Mouse (Mus musculus) intestine, embryonic 16.5 days (tissue): Measurements from ENCODE around the gene Thrb. TPM values are rescaled to one million over a fixed set of nuclear protein-coding genes. Genes with fewer than 3 reads are reported as not detected.

ENCODE experiments used
- ATAC-seq: fragments of 200-750 bp; cut with Nextera tagmentation; 2 replicates; pipeline ENCODE4 v1.8.0; 2017; ENCODE audit warnings: moderate TSS enrichment, moderate library complexity
- H3K27ac ChIP-seq: fragments of 300-500 bp; sonication (generic); 2 replicates; pipeline ENCODE4 v1.5.1; 2014; ENCODE audit warnings: mild to moderate bottlenecking, low read length
- H3K27me3 ChIP-seq: fragments of 300-500 bp; sonication (generic); replicated peaks from 2 replicates; pipeline ENCODE4 v1.6.1; 2014; ENCODE audit warnings: low read length, control low read depth, mixed read lengths; ENCODE audit not compliant: control insufficient read depth, insufficient read depth
- H3K36me3 ChIP-seq: fragments of 300-500 bp; sonication (generic); 2 replicates; pipeline ENCODE4 v1.6.1; 2014; ENCODE audit warnings: low read length, control low read depth; ENCODE audit not compliant: control insufficient read depth, insufficient read depth
- H3K4me1 ChIP-seq: fragments of 300-500 bp; sonication (generic); 2 replicates; pipeline ENCODE4 v1.6.1; 2014; ENCODE audit warnings: low read length, control low read depth, mixed read lengths; ENCODE audit not compliant: control insufficient read depth, insufficient read depth
- H3K4me2 ChIP-seq: fragments of 300-500 bp; sonication (generic); 2 replicates; pipeline ENCODE4 v1.6.1; 2014; ENCODE audit warnings: low read depth, low read length, control low read depth
- H3K4me3 ChIP-seq: fragments of 300-500 bp; sonication (generic); 2 replicates; pipeline ENCODE4 v1.5.1; 2014; ENCODE audit warnings: mild to moderate bottlenecking, low read length
- H3K9ac ChIP-seq: fragments of 300-500 bp; sonication (generic); 2 replicates; pipeline ENCODE4 v1.6.1; 2014; ENCODE audit warnings: low read depth, low read length
- H3K9me3 ChIP-seq: fragments of 300-500 bp; sonication (generic); 2 replicates; pipeline ENCODE4 v1.6.1; 2016; ENCODE audit warnings: low read length, control low read depth; ENCODE audit not compliant: control insufficient read depth
- WGBS: fragments of 180-500 bp; shearing (Covaris S2); extraction: QIAGEN DNeasy Blood & Tissue Kit; methylation state at CpG from one replicate; pipeline ENCODE4 v1.1.7; 2014; 5-methylcytosine and 5-hydroxymethylcytosine counted together
- polyA plus RNA-seq: library from polyadenylated mRNA; unstranded; fragments of >200 nt; fragmentation: Nextera tagmentation; extraction: Ambion mirVana; gene quantifications from 2 replicates; pipeline ENCODE4 v1.2.1, GENCODE M21; 2015

Thrb gene
- polyA plus RNA-seq = 6.0 and 7.7 TPM in 2 replicates

DNA sequence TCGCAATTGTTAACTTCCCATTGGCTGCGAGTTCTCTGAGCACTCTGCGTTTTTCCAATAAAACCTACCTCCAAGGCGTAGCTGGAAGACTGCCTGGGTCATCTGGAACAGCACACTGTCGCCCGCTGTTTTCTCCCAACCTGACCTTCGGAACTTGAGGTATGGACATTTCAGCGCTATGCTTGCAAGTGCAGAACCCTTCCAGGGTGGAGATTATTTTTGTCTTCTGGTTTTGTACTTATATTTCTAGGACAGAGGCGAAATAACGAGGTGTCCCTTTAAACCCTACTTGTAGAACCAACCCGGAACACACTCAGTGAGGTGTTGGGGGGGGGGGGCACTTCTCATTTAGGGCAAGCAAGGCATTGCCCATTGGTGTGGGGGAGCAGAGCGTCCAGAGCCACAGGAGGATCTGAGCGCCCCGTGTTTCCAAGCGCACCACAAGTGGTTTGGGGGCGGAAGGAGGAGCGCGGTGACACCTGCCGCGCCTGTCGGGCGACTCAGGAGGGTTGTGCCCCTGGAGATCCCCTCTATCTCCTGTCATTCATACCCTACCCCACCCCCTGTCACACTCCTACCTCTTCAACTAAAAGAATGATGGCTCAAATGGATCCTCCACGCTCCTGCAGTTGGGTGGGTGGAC lies at the start of gene Thrb:
Gene Thrb, plus strand, starts transcription at position 576 of the 643 bp plus-strand sequence.
- H3K27ac ChIP-seq = peak within 1 kb of the TSS; percentile 74
- ATAC-seq = peak; percentile 45

DNA sequence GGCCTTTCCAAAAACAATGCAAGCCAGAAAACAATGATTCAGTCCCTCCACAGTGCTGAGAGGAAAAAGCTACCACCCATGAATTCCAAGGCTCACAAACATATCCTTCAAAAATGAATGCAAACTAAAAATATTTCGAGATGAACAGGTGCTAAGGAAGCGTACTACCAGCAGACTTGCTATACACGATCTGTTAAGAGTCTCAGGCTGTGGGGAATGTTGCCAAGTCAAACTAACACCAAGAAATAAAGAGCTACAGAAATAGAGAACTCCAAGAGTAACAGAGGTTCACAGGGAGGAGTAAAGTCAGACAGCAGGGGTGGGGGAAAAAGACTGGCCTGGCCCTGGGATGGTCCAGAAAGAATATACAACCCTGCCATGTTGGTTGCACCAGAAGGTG lies 38.4 kb upstream of the Thrb start:
- no peak overlapping the region for H3K27ac ChIP-seq
- H3K9ac ChIP-seq = no peak overlapping the region
- H3K4me2 ChIP-seq = no peak overlapping the region
- no peaks in the 10 kb centered on the region for H3K36me3 ChIP-seq
- no peak for ATAC-seq
- WGBS = 60% methylated on average over 3 of the region's 3 CpGs
- H3K27me3 ChIP-seq = no peaks in the 10 kb centered on the region
- H3K9me3 ChIP-seq = no peaks in the 10 kb centered on the region
- no peak overlapping the region for H3K4me3 ChIP-seq
- H3K4me1 ChIP-seq = no peaks in the 10 kb centered on the region

More for the DNA sequence above, at the start of gene Thrb:
- peak within 1 kb of the TSS; percentile 78 for H3K9ac ChIP-seq
- no peaks in the 10 kb centered on the region; the same call in 1 of the 2 replicates for H3K4me1 ChIP-seq
- H3K9me3 ChIP-seq = no peaks in the 10 kb centered on the region
- no peaks in the 10 kb centered on the region for H3K36me3 ChIP-seq
- H3K27me3 ChIP-seq = no peaks in the 10 kb centered on the region
- H3K4me3 ChIP-seq = peak within 1 kb of the TSS; percentile 74
- H3K4me2 ChIP-seq = peak within 1 kb of the TSS; percentile 97
- under 1% methylated on average over 23 of the region's 23 CpGs for WGBS

DNA sequence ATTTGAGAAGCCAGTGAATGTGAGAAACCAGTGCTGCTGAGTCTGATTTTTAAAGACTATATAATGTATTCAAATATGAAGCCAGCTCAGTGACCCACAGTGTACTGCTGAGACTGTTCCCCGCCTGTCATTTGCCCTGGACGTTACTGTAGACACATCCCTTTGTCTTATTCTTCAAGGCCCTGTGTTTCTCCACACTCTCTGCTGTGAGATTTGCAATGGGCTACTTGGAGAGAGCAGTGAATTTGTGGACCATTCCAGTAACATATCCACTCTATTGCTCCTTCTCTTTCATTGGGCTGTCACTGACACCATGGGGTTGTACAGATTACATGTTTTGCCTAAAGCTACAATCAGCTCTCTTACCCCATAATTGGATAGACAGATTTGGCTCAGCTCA lies 36.1 kb upstream of the Thrb start:
- Histone ChIP-seq H3K27ac (no peak overlapping the region), H3K36me3 (no peaks in the 10 kb centered on the region), H3K4me3 (no peak overlapping the region), H3K4me2 (no peak overlapping the region), H3K4me1 (no peaks in the 10 kb centered on the region), H3K9ac (no peak overlapping the region), H3K9me3 (no peaks in the 10 kb centered on the region), H3K27me3 (no peaks in the 10 kb centered on the region)
- 62% methylated on average over 2 of the region's 2 CpGs for WGBS
- no peak for ATAC-seq

DNA sequence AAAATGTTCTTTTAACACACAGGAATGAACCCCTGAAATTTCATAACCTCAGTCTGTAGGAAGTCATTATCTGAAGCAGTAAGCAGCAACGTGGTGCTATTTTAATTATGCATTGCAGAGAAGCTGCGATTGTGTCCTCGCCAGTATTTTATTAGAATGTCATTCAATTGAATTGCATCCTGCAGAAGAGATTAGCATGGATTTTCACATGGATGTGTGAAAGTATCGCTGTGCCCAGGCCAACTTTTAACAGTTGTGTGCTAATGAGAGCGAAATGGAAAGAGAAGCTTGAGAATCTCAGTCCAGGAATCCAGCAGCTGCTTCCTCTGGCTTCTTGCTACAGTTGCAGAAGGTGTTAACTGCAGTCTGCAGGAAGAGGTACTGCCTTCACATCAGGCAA lies 30.8 kb upstream of the Thrb start:
- no peaks in the 10 kb centered on the region for H3K36me3 ChIP-seq
- H3K4me2 ChIP-seq = no peak overlapping the region
- H3K9me3 ChIP-seq = no peaks in the 10 kb centered on the region
- no peak overlapping the region for H3K4me3 ChIP-seq
- H3K27ac ChIP-seq = no peak overlapping the region
- no peak for ATAC-seq
- H3K4me1 ChIP-seq = no peaks in the 10 kb centered on the region
- H3K9ac ChIP-seq = no peak overlapping the region
- no peaks in the 10 kb centered on the region for H3K27me3 ChIP-seq
- WGBS = 49% methylated on average over 5 of the region's 5 CpGs

DNA sequence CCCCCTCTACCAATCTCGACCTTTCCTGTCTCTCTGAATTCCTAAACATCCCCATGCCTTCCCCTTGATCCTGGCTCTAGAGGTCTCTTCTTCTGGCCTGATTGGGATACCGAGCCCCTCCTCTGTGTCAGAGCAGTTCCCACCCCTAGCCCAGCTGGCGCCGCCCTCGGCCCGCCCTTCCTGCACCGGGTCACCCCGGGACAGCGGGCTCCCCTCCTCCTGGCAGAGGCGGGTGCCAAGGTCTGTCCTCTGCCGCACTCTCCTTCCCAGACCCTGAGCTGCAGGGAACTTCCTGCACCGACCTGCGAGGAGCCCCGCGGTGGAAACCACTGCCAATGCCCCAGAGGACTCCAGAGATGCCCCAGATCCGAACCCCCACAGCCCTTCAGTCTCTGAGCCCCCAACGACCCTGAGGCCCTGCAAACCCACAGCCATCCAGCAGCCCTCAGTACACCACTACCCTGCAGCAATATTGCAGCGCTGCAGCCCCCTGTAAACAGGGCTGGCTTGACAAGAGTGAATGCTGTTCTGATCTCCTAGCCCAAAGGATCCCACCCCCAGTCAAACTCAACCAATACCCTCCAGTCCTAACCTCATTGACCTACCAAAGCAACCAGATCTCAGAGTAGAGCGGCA lies 27.1 kb upstream of the Thrb start:
- Histone ChIP-seq H3K9me3 (no peaks in the 10 kb centered on the region), H3K27me3 (no peaks in the 10 kb centered on the region), H3K4me1 (no peaks in the 10 kb centered on the region), H3K27ac (no peak overlapping the region), H3K4me2 (peak overlapping the region; percentile 19; the same call in 1 of the 2 replicates), H3K4me3 (no peak overlapping the region), H3K9ac (no peak overlapping the region), H3K36me3 (no peaks in the 10 kb centered on the region)
- ATAC-seq = peak; percentile 55; the same call in 1 of the 2 replicates
- 6% methylated on average over 19 of the region's 19 CpGs for WGBS

DNA sequence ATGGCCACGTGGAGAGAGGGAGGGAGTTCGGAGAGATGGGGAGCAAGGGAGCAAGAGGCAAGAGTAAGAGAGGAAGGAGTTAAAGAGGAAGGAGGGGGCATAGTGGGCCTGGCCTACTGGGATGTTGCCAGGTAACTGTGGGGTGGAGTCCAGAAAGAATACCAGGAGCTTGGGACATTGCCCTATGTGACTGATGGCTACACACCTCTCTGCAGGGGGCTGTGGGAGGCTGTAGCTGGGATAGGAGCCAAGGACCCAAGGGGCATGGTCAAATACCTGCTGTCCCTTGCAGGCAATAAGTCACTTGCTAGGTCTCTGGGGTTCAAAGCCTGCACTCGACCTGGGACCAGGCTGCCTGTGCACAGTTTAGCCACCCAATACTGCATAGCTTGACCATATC lies 23.1 kb upstream of the Thrb start:
- 66% methylated on average over 3 of the region's 3 CpGs for WGBS
- Histone ChIP-seq H3K9me3 (no peaks in the 10 kb centered on the region), H3K4me3 (no peak overlapping the region), H3K4me1 (no peaks in the 10 kb centered on the region), H3K36me3 (no peaks in the 10 kb centered on the region), H3K9ac (no peak overlapping the region), H3K4me2 (no peak overlapping the region), H3K27me3 (no peaks in the 10 kb centered on the region), H3K27ac (no peak overlapping the region)
- no peak for ATAC-seq

DNA sequence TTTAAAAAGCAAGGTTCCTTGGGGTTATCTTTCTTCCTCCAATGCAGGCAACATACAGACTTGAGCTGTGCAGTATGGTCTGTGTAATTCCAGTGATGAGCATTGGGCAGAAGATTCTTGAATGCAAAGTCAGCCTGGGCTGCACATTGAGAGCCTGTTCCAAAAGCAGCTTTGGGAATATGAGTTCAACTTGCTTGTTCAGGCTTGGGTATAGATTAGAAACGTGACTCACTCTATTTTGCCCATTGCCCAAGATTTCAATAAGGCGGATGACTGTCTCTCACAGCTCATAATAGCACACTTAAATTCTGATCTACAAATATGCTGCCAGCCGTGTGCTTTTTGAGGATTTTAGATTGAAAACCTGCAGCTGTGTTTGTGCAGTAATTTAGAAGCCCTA lies 18.3 kb upstream of the Thrb start:
- ATAC-seq = no peak
- H3K27ac ChIP-seq = no peak overlapping the region
- no peaks in the 10 kb centered on the region for H3K27me3 ChIP-seq
- 64% methylated on average over 3 of the region's 3 CpGs for WGBS
- no peaks in the 10 kb centered on the region for H3K4me1 ChIP-seq
- H3K36me3 ChIP-seq = no peaks in the 10 kb centered on the region
- H3K9me3 ChIP-seq = no peaks in the 10 kb centered on the region
- no peak overlapping the region for H3K4me3 ChIP-seq
- no peak overlapping the region for H3K4me2 ChIP-seq
- no peak overlapping the region for H3K9ac ChIP-seq

DNA sequence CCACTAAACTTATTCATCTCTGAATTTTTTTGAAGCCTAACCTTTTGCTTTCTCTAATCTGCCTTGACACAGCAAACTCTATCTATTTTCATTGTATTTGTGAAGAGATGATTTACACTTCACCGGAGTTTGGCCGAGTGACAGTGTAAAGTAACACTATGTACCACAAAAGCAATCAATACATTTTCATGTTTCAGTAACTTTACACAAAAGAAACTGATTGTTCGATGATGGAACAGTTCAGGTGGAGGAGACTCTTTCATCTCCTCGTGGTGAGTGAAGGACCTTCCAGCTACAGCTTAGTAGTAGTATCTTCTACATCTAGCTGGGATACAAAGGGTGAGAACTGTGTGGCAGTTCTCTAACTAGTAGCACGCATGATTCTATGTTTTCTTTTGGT lies 5.0 kb upstream of the Thrb start:
- no peaks in the 10 kb centered on the region for H3K36me3 ChIP-seq
- H3K9ac ChIP-seq = no peak overlapping the region
- ATAC-seq = no peak
- H3K27ac ChIP-seq = no peak overlapping the region
- H3K9me3 ChIP-seq = no peaks in the 10 kb centered on the region
- WGBS = 80% methylated on average over 5 of the region's 5 CpGs
- no peaks in the 10 kb centered on the region for H3K4me1 ChIP-seq
- H3K27me3 ChIP-seq = no peaks in the 10 kb centered on the region
- no peak overlapping the region for H3K4me2 ChIP-seq
- H3K4me3 ChIP-seq = no peak overlapping the region

DNA sequence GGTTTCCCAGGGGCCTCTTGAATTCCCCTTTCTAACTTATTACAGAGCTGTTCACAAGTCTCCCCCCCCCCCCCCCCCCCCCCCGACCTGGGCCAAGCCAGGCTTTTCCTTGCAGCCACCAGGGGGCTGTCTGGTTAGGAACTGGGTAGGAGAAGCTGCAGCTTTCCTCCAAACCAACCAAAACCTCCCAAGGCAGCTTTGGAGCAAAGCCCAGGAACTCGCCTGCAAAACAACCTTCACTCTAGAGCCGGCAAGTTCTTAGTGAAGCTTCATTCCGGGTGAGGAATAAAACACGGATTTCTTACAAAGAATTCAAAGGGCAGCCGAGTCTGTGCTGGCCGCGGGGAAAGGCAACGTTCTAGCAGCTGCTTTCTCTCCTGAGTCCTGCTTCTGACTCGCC lies 1.0 kb upstream of the Thrb start:
- Histone ChIP-seq H3K4me3 (peak overlapping the region; percentile 74), H3K9ac (peak overlapping the region; percentile 78), H3K4me2 (peak overlapping the region; percentile 97), H3K27me3 (no peaks in the 10 kb centered on the region), H3K9me3 (no peaks in the 10 kb centered on the region), H3K27ac (no peak overlapping the region), H3K36me3 (no peaks in the 10 kb centered on the region), H3K4me1 (no peaks in the 10 kb centered on the region; the same call in 1 of the 2 replicates)
- ATAC-seq = peak; percentile 37
- under 1% methylated on average over 9 of the region's 10 CpGs for WGBS
